Mouse (Mus musculus) kidney, adult 18-20 months (tissue): ENCODE data around the gene Fermt1.
A peak's percentile ranks its signal among the peaks of the same experiment; 100 is the strongest.

Experiments
- DNase-seq: peaks from one replicate; pipeline ENCODE4 v3.0.0; 2021

Gene Fermt1

DNA sequence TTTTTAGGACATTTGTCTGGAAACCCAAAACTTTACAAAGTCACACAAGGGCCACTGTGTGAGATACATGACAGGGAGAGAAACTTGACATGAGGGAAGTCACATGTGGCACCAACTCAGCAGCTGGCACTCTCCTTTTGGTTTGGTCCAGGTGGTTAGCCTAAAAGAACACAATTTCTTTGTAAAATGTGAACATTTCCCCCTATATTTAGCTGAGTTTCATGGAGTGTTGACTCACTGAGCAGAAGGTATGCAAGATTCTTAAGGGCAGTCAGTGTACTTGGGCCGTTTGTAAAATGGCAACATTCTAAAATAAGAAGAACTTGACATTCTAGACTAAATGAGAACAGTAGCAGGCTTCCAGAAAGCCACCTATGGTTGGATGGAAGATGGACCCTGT, 30.9 kb downstream of the Fermt1 start:
- DNase-seq, result no peak

GRCm38 (mm10) chr2:132906763-132907162, 38.9 kb downstream of the Fermt1 start:
- no peak for DNase-seq

- DNase-seq, result no peak
These were observed 40.7 kb downstream of the Fermt1 start for GRCm38 (mm10) chr2:132904961-132905360.

GRCm38 (mm10) chr2:132903498-132903897, 42.2 kb downstream of the Fermt1 start:
- DNase-seq, result peak; percentile 31

DNA sequence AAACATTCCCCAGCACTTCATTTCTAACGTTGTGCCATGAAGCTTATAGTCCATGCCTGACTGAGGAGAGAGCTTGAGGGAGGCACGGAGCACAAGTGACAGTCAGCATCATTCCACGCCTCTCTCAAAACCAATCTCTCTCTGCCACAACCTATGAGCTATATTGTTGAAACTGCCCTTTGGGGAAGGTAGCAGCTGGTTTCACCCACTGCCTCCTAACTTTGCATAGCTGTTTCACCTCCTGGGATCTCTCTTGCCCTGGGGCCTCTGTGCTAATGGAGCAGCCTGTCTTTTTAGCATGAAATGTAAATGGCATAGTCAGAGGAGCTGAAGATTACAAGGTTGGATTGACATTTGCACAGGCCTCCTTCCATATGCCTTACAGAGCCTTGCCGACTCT, 43.6 kb downstream of the Fermt1 start:
- DNase-seq, result no peak

- no peak for DNase-seq
These were observed 44.1 kb downstream of the Fermt1 start for GRCm38 (mm10) chr2:132901636-132902035.

DNA sequence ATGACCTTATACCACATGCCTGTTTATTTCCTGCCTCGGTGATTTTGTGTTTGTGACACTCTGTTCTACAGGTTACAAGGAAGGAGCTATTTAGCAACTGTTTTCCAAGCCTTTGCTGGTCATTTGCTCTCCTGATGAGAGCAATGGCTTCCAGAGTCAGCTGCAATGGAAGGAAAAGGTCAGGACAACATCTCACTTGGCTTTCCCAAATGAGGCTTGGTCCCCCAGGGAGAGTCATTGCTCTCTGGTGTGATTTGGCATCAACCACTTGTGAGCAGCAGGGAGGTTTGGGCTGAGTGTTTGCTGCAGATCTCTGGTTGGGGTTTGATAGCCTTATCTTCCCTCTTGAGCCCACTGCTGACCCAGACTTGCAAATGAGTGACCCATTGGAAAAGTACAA, 45.1 kb downstream of the Fermt1 start:
- no peak for DNase-seq

DNA sequence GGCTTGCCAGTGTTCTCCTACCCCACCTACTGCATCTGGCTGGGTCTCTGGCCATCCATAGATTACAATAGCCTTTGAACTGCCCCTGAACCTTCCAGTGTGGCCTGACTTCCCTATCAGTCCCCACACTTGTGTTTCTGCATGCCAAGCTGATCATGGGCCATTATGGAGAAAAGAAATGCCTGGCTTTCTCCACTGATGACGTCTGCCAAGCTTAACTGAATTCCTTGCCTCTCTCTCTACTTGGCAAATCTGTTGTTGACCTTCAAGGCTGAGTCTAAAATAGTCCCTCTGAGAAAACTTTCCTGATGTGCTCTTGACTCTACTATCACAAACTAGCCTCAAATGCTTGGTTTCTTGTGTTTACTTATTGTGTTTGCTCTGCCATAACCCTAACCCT, 47.5 kb downstream of the Fermt1 start:
- DNase-seq, result no peak

GRCm38 (mm10) chr2:132893826-132894225, 51.9 kb downstream of the Fermt1 start:
- no peak for DNase-seq

- DNase-seq, result no peak
These were observed 60.4 kb downstream of the Fermt1 start for GRCm38 (mm10) chr2:132885312-132885711.

GRCm38 (mm10) chr2:132884303-132884967, 61.3 kb downstream of the Fermt1 start:
- no peak for DNase-seq

GRCm38 (mm10) chr2:132880844-132881645, 64.7 kb downstream of the Fermt1 start, which contains the start of gene Lrrn4:
Gene Lrrn4 (minus strand): TSS chr2:132880891.
- no peak for DNase-seq

DNA sequence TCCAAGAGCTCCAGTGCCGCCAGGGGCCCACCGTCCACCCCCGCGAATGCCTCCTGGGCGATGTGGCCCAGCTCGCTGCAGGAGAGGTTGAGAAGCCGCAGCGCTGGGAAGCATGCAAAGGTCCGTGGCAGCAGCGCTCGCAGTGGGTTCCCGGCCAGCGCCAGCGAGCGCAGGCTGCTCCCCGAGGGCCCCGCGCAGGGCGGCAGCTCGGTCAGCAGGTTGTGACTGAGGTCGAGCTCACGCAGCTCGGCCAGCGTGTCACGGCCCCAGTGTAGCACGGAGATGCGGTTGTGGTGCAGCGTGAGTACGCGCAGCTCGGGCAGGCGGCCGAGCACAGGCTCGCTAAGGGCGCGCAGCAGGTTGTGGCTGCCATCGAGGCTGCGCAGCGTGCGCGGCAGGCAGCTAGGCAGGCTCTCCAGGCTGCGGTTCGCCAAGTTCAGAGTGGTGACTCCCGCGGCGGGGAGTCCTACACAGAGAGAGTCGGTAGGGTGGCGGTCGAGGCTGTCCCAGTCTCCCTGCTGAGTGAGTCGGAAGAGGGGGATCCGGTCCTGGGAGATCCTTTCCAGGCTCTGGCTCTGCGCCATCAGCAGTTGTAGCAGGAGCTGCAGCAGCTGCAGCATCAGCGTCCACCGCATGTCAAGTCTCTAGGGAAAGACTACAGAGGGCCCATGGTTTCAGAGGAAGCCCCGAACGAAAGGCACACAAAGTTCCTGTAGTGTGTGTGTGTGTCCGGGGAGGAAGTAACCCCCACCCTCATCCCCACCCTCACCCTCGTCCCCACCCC, 66.3 kb downstream of the Fermt1 start:
- peak; percentile 47 for DNase-seq

DNA sequence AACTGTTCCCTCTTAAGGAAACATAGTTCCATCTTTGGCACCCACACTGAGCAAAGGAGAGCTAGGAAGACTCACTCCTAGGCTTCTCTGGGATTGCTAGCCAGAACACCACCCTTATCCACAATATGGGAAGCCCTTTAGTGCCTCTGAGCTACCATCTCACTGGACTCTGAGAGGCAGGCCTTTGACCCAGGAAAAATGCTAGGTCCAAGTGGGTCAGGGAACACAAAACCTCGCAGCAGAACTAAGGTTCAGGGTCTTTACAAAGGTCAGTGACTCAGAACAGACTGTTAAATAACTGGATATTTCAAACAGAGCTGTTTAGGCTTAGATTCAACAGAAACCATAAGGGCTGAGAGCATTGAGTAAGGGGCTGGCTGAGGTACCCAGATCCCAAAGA, 68.7 kb downstream of the Fermt1 start:
- DNase-seq, result peak; percentile 52

DNA sequence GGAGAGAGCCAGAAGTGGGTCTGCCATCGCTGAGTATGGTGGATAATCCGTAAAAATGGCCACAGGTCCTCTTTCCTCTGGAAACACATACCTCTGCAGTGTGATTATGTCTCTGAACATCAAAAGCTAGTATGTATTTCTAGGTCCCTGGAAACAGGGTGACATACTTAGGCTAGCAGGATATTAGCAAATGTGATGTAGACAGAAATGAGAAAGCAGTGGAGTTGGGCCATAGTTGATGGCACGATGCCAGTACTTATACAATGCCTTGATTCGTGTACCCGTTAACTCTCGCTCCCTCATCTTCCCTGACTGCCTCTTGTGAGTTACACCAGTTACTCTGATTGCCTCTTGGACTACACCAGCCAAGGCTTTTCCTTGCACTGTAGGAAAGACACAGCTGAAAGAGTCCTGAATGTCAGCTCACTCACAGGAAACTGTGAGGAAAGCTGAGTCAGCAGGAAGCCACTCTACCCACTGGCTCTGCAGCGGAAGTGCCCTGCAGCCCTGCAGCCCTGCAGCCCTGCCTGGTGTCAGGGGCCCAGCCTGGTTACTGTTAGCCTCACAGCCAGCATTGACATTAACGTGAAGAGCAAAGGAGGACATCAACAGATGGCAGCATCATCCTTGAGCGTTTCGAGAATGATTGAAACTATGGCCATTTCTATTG, 71.9 kb downstream of the Fermt1 start:
- DNase-seq, result no peak

DNA sequence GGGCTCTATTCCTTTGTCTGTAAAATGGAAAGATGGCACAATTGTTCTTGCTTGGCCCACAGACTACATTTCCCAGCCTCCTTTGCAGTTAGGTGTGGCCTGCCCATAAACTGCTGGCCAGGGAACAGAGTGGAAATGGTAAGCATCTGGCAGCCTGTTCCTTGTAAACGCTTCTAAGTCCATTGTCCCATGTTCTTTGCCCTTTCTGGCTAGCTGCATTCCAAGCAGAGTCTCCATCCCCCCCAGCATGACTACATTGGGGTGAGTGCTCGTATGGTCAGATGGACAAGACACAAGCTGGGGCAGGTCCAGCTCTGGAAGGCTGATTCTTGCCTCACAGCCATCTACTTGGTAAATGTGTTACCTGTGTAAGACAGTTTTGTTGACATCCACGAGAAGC, 74.0 kb downstream of the Fermt1 start:
- DNase-seq, result peak; percentile 77

DNA sequence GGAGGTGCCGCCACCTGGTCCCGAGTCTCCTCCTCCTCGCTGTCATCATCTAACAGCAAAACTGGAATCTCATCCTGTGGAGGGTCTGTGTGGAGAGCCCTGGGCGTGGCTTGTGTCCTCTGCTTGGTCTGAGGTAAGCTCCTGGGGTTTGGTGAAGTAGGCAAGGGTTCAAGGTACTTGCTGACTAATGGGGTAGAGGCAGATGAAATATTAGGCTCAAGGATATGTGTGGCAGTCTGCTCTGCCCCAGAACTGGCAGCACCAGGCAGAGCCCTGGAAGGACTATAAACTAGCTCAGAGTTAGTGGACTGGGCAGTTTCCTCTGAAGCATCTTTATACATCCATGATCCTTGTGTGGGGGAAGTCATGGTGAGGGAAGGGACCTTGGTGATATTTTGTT, 75.4 kb downstream of the Fermt1 start:
- DNase-seq, result no peak

- DNase-seq, result no peak
These were observed 76.0 kb downstream of the Fermt1 start for GRCm38 (mm10) chr2:132869682-132870081.

- no peak for DNase-seq
These were observed 78.2 kb downstream of the Fermt1 start for GRCm38 (mm10) chr2:132867521-132867920.

DNA sequence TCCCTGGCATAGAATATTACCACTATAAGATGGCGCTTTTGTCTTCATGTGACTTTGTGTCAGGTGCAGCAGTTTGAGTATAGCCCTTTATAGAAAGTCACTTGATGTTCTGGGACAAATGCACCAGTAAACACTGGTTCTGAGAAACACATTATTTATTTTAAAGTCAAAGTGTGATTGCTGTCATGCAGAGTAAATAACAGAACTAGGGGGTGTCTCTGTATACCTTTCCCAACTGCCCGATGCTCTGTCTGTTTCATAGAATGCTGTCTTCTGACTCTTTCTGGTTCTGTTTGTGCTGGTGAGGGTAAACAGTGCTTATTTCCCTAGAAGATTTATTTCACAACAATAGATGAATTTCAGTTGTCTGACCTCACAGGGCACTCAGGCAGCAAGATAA, 82.4 kb downstream of the Fermt1 start:
- DNase-seq, result no peak

- no peak for DNase-seq
These were observed 84.2 kb downstream of the Fermt1 start for GRCm38 (mm10) chr2:132861456-132861855.

DNA sequence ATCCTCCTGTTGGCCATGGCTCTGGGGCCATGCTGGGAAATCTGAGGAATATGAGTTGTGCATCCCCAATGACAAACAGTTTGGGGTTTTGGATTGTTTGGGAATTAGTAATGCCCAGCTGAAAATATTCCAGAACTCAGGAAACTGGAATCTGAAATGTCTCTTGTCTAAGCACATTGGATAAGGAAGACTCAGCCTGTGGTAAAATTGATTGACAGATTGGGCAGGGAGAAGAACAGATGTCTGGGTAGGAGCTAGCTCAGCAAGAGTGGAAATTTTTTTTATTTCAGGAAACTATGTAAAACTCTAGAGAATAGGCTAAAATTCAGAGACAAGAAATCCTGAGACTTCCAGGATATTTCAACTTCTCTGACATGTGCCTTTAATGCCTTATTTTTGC, 85.3 kb downstream of the Fermt1 start:
- no peak for DNase-seq

DNA sequence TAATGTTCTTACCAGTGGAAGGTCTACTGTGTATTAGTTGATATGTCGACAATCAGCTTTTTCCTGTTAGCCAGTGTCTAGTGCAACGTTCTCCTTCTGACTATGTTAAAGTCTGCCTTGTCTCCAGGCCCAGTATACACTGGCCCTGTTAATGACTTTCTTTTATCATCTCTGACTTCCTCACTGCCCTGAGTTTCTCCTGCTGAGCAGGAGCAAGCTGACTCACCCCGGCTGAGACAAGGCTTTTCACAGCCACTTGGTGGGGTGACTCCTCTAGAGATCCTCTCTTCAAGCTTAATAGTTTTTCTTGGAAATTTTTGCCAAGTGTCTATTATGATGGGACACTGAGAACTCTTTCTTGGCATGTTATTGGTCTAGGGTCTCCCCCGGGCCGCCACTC, 89.4 kb downstream of the Fermt1 start:
- DNase-seq, result no peak
